Mouse (Mus musculus): ENCODE data around the gene Snx33. TPM values are rescaled to one million over a fixed set of nuclear protein-coding genes. Genes with fewer than 3 reads are reported as not detected.

Snx33 gene
- total RNA-seq, 2 experiments from 2014 or later, result 9.9 to 11.7 TPM

DNA sequence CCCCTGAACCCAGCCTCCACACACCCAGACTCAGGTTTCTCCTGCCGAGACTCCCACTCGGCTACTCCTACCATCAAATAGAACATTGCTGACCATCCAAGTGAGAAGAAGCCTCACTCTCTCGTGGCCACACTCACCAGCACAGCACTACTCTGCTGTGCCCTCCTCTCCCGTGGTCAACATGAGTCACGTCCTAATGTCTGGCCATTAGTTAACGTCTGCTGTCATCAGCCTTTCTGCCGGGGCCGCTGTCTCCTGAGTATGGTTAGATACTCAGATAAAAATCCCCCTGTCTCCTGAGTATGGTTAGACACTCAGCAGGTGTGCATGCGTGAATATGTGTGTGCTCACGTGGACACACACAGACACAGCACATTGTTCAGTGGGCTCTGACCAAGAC, 57.4 kb downstream of the Snx33 start:
- intact Hi-C loops (cut with DNase I), result no loop called here
- no peak for DNase-seq

DNA sequence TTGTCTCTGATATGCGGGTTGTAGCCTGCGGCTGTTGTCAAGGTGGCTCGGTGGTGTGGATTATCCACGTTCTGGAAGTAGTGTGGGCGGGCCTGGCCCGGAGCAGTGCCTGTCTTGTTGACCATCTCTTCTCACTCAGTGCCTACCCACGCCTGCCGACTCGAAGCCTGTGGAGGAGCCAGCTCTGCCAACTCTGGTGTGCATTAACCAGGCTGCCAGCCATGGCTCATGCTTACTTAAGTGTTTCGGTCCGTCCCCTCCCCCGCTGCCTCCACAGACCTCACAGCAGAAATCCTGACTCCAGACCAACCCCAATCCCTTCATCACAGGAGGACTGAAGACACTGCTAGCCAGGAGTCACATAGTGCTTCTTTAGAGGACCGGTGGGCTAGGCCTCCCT, 58.6 kb downstream of the Snx33 start:
- no peak for DNase-seq

DNA sequence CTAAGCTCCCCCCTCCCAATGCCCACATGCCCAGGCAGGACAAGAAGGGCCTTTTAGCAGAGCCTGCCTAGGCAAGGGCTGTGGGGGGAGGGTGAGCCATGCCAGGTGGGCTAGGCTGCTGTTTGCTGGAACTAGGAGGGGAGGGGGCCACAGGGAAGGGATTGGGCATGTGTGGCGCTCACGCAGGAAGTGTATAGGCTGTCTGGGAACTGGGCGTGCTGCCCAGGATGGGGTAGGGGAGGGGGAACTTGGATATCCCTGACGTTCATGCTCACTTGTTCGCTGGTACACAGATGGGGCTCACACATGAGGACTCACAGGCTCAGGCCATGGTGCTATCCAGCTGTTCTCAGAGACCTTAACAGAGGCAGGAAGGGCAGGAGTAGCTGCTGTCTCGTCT, 59.9 kb downstream of the Snx33 start:
- intact Hi-C loops (cut with DNase I), result no loop called here
- peak; percentile 58 to 60 for DNase-seq

More for the DNA sequence above, 58.6 kb downstream of the Snx33 start:
- intact Hi-C loops (cut with DNase I), result no loop called here

Other genes with a start within 250 kb of the Snx33 start
- gene Lingo1, start 131.9 kb downstream of the Snx33 start, total RNA-seq (2021), result 1 to 10 TPM; 1.4 TPM
- not detected for gene Odf3l1, start 63.7 kb downstream of the Snx33 start, total RNA-seq (2021)
- gene Cspg4, start 63.3 kb downstream of the Snx33 start, total RNA-seq (2021), result 10 to 100 TPM; 26.1 to 28.4 TPM
- gene Imp3, start 9.1 kb upstream of the Snx33 start, total RNA-seq (2021), result 10 to 100 TPM; 45.6 to 46.6 TPM
- 1 to 10 TPM; 8.9 to 9.9 TPM for gene Snupn, start 22.5 kb upstream of the Snx33 start, total RNA-seq (2021)
- gene Ptpn9, start 66.6 kb upstream of the Snx33 start, total RNA-seq (2021), result 10 to 100 TPM; 13.5 to 16.3 TPM
- 10 to 100 TPM; 37.7 to 40.7 TPM for gene Sin3a, start 143.7 kb upstream of the Snx33 start, total RNA-seq (2021)
- 10 to 100 TPM; 52.2 to 62.1 TPM for gene Man2c1, start 202.3 kb upstream of the Snx33 start, total RNA-seq (2021)
- 1 to 10 TPM; 4.9 to 5.0 TPM for gene Neil1, start 219.9 kb upstream of the Snx33 start, total RNA-seq (2021)
- 10 to 100 TPM; 27.3 to 28.9 TPM for gene Commd4, start 230.0 kb upstream of the Snx33 start, total RNA-seq (2021)

Measured in heart, postnatal 14 days (tissue).